ENCODE assay signal across 22 mouse cellular contexts in the genomic region with DNA sequence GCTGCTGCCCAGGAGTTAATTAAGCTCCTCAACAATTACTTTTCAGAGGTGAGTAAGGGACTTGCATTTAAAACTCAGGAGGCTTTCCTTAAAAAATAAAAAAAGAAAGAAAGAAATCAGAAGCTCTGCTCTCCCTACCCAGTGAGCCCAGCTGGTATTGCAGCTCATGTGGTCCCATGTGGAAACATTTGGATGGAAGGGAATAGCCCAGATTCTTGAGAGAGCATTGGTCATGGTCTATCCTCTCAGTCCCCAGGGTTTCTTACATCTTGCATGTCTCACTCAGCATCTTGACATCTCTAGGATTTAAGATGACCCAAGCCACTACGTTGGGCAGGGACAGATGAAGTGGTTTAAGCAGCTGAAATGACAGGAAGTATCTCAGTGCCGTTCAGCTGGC.
"Had no signal": no experiment of that assay in that cellular context is flagged by ENCODE, and none has a peak within 500 bp of the region (broad histone marks: within the 10 kb centered on the region; RNA-seq: fewer than 3 reads in every experiment).

No protein-coding gene starts in this region.

- H3K4me3 ChIP-seq: layer of hippocampus, adult 2 months; limb, embryonic 10.5 days; limb, embryonic 13.5 days; liver, embryonic 13.5 days; neural tube, embryonic 12.5 days; neural tube, embryonic 15.5 days had no signal

- H3K27ac ChIP-seq: layer of hippocampus, adult 2 months; limb, embryonic 10.5 days; limb, embryonic 13.5 days; liver, embryonic 13.5 days; macrophage; neural tube, embryonic 12.5 days; neural tube, embryonic 15.5 days; stomach, postnatal 0 days had no signal

- H3K4me2 ChIP-seq: limb, embryonic 13.5 days; liver, embryonic 13.5 days; neural tube, embryonic 12.5 days; neural tube, embryonic 15.5 days had no signal

- H3K9me3 ChIP-seq: limb, embryonic 10.5 days; limb, embryonic 13.5 days; liver, embryonic 13.5 days; neural tube, embryonic 12.5 days; neural tube, embryonic 15.5 days had no signal

- DNase-seq: kidney, adult 18-20 months; kidney, adult 9 months; kidney, postnatal 14 days; kidney, postnatal 4 days; layer of hippocampus, adult 9-11 months; liver; liver, embryonic 13.5 days; lung, adult 2 months; lung, postnatal 14 days; midbrain, embryonic 14.5 days; right cerebral cortex, adult 18-20 months; right cerebral cortex, postnatal 14 days; right cerebral cortex, postnatal 4 days; thymus, adult 2 months; thymus, postnatal 25 days had no signal

- H3K9ac ChIP-seq: limb, embryonic 13.5 days; liver, embryonic 13.5 days; neural tube, embryonic 12.5 days; neural tube, embryonic 15.5 days had no signal

- H3K36me3 ChIP-seq: limb, embryonic 10.5 days; limb, embryonic 13.5 days; liver, embryonic 13.5 days; neural tube, embryonic 12.5 days; neural tube, embryonic 15.5 days had no signal

- H3K4me1 ChIP-seq: liver, embryonic 13.5 days; neural tube, embryonic 12.5 days; neural tube, embryonic 15.5 days had no signal

- H3K27me3 ChIP-seq: limb, embryonic 13.5 days; liver, embryonic 13.5 days; neural tube, embryonic 12.5 days; neural tube, embryonic 15.5 days had no signal
